Mouse (Mus musculus) C2C12 (cell line): ENCODE measurements around the gene Cox15. TPM values are rescaled to one million over a fixed set of nuclear protein-coding genes. Genes with fewer than 3 reads are reported as not detected.
A peak's percentile ranks its signal among the peaks of the same experiment; 100 is the strongest.

Experiments used
- H3K27me3 ChIP-seq: one replicate; pipeline ENCODE4 v1.6.1; 2011; ENCODE audit not compliant: control insufficient read depth, insufficient read depth, insufficient read length
- H3K36me3 ChIP-seq: one replicate; pipeline ENCODE4 v1.6.1; 2011; ENCODE audit not compliant: control insufficient read depth, insufficient read depth
- H3K4me3 ChIP-seq: one replicate; pipeline ENCODE4 v1.5.1; 2011; ENCODE audit warnings: mild to moderate bottlenecking, control low read depth; ENCODE audit not compliant: poor library complexity, insufficient read depth, severe bottlenecking
- H3K79me2 ChIP-seq: one replicate; pipeline ENCODE4 v1.6.1; 2011; ENCODE audit not compliant: control insufficient read depth, insufficient read depth
- H3K79me3 ChIP-seq: one replicate; pipeline ENCODE4 v1.6.1; 2011; ENCODE audit warnings: low read depth, control low read depth
- H3ac ChIP-seq: one replicate; pipeline ENCODE3; 2011; ENCODE audit warnings: low read depth; ENCODE audit not compliant: control insufficient read depth, insufficient read length
- CEBPB ChIP-seq: IDR thresholded peaks from one replicate; pipeline ENCODE4 v1.6.1; 2011; ENCODE audit warnings: low read depth, mild to moderate bottlenecking, control low read depth, moderate library complexity
- CTCF ChIP-seq: IDR thresholded peaks from one replicate; pipeline ENCODE4 v1.5.1; 2011; ENCODE audit not compliant: control insufficient read depth, insufficient read depth, insufficient read length
- FOSL1 ChIP-seq: IDR thresholded peaks from one replicate; pipeline ENCODE4 v1.8.0; 2011; ENCODE audit warnings: mild to moderate bottlenecking, low read length; ENCODE audit not compliant: poor library complexity, insufficient read depth, severe bottlenecking
- MAX ChIP-seq: IDR thresholded peaks from one replicate; pipeline ENCODE4 v1.6.1; 2011; ENCODE audit warnings: mild to moderate bottlenecking, control low read depth
- MYOD1 ChIP-seq: IDR thresholded peaks from one replicate; pipeline ENCODE4 v1.6.1; 2011; ENCODE audit warnings: low read depth; ENCODE audit not compliant: control insufficient read depth, insufficient read length
- MYOG ChIP-seq: IDR thresholded peaks from one replicate; pipeline ENCODE4 v1.6.1; 2011; ENCODE audit not compliant: control insufficient read depth, insufficient read length; ENCODE audit errors: extremely low read depth
- USF1 ChIP-seq: IDR thresholded peaks from one replicate; pipeline ENCODE4 v1.6.1; 2011; ENCODE audit warnings: low read depth, mild to moderate bottlenecking, control low read depth, moderate library complexity
- long read RNA-seq, 2 experiments: library from polyadenylated mRNA; unstranded; transcript quantifications; one replicate each; pipeline ENCODE4 v2.0.0; 2019 to 2020
- polyA plus RNA-seq: library from polyadenylated mRNA; unstranded; fragments of >200 nt; fragmentation: generic; extraction: Trizol; gene quantifications from one replicate; pipeline ENCODE4 v1.2.1, GENCODE M21; 2012; ENCODE audit warnings: missing spikeins

The Cox15 gene
- 6.3 TPM for polyA plus RNA-seq
- long read RNA-seq, experiment 1, full-length matches to known transcripts = 3 of 4 reads
- long read RNA-seq, experiment 1, partial matches to known transcripts = 1 of 4 reads
- long read RNA-seq, experiment 1, other reads (novel, unspliced or antisense) = 0 of 4 reads
- long read RNA-seq, experiment 2, full-length matches to known transcripts = 9 of 10 reads
- long read RNA-seq, experiment 2, partial matches to known transcripts = 0 of 10 reads
- long read RNA-seq, experiment 2, other reads (novel, unspliced or antisense) = 1 of 10 reads

GRCm38 (mm10) chr19:43752489-43753225 is at the start of gene Cox15, which contains the start of gene Cutc:
TSS of gene Cox15 (minus strand) at chr19:43753000.
TSS of gene Cutc (plus strand) at chr19:43752996.
- peak within 1 kb of the TSS; percentile 63 for H3K4me3 ChIP-seq
- TF ChIP-seq CTCF (peak; percentile 43), FOSL1 (no peak), MYOG (no peak), USF1 (no peak), MAX (peak; percentile 50), CEBPB (no peak), MYOD1 (no peak)
- H3K36me3 ChIP-seq = peaks cover 35% of the 10 kb centered on the region
- peaks cover 12% of the 10 kb centered on the region for H3K79me2 ChIP-seq
- H3ac ChIP-seq = peak within 1 kb of the TSS; percentile 86
- peaks cover 3% of the 10 kb centered on the region for H3K79me3 ChIP-seq
- no peaks in the 10 kb centered on the region for H3K27me3 ChIP-seq

- no peak overlapping the region for H3ac ChIP-seq
- no peaks in the 10 kb centered on the region for H3K79me2 ChIP-seq
- no peak overlapping the region for H3K4me3 ChIP-seq
- H3K79me3 ChIP-seq = no peaks in the 10 kb centered on the region
- no peak for TF ChIP-seq FOSL1
- no peak for TF ChIP-seq CEBPB
- TF ChIP-seq MYOD1 = no peak
- no peak for TF ChIP-seq USF1
- no peak for TF ChIP-seq MYOG
- no peak for TF ChIP-seq MAX
- no peak for TF ChIP-seq CTCF
- no peaks in the 10 kb centered on the region for H3K36me3 ChIP-seq
- H3K27me3 ChIP-seq = peaks cover 46% of the 10 kb centered on the region
Measured at GRCm38 (mm10) chr19:43801427-43802051, 48.7 kb upstream of the Cox15 start.

GRCm38 (mm10) chr19:43797216-43797615 is 44.4 kb upstream of the Cox15 start:
- Histone ChIP-seq H3K27me3 (peaks cover 37% of the 10 kb centered on the region), H3ac (no peak overlapping the region), H3K79me2 (no peaks in the 10 kb centered on the region), H3K79me3 (no peaks in the 10 kb centered on the region), H3K36me3 (no peaks in the 10 kb centered on the region), H3K4me3 (no peak overlapping the region)
- TF ChIP-seq FOSL1 = no peak
- TF ChIP-seq CEBPB = no peak
- no peak for TF ChIP-seq MYOD1
- no peak for TF ChIP-seq CTCF
- no peak for TF ChIP-seq MYOG
- no peak for TF ChIP-seq MAX
- no peak for TF ChIP-seq USF1

GRCm38 (mm10) chr19:43795511-43795910 is 42.7 kb upstream of the Cox15 start:
- H3ac ChIP-seq = no peak overlapping the region
- H3K79me3 ChIP-seq = no peaks in the 10 kb centered on the region
- no peaks in the 10 kb centered on the region for H3K36me3 ChIP-seq
- TF ChIP-seq MYOG (no peak), USF1 (no peak), CTCF (no peak), MYOD1 (no peak), MAX (no peak), CEBPB (no peak), FOSL1 (no peak)
- no peak overlapping the region for H3K4me3 ChIP-seq
- peaks cover 35% of the 10 kb centered on the region for H3K27me3 ChIP-seq
- no peaks in the 10 kb centered on the region for H3K79me2 ChIP-seq

GRCm38 (mm10) chr19:43793951-43794350 is 41.2 kb upstream of the Cox15 start:
- H3K4me3 ChIP-seq = no peak overlapping the region
- no peaks in the 10 kb centered on the region for H3K36me3 ChIP-seq
- no peaks in the 10 kb centered on the region for H3K79me3 ChIP-seq
- H3K27me3 ChIP-seq = peaks cover 30% of the 10 kb centered on the region
- H3ac ChIP-seq = no peak overlapping the region
- TF ChIP-seq MYOG = no peak
- no peak for TF ChIP-seq FOSL1
- no peak for TF ChIP-seq CTCF
- no peak for TF ChIP-seq USF1
- no peak for TF ChIP-seq MAX
- TF ChIP-seq CEBPB = no peak
- TF ChIP-seq MYOD1 = no peak
- no peaks in the 10 kb centered on the region for H3K79me2 ChIP-seq
